Mouse (Mus musculus) thymus, postnatal 14 days (tissue): Measurements from ENCODE around the gene Extl1.
"Not testable (repeated sequence)": the region's sequence is repeated elsewhere in the genome, so short reads cannot be mapped to it uniquely, and the experiment has no call there.

Experiments
- DNase-seq: peaks from one replicate; pipeline ENCODE4 v3.0.0; 2021

Extl1 gene

DNA sequence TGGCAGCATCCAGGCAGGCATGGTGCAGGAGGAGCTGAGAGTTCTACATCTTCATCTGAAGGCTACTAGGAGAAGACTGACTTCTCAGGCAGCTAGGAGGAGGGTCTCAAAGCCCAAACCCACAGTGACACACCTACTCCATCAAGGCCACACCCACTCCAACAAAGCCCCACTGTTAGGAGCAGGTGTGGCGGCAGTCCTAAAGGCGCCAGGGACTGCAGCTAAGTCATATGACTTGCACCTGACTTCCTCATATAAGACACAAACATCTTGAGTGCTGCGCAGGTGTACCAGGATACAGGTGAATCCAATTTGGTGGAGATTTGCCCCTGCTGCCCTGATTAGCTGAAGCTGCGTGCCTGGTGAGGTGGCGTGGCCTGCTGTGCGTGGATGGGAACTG is at the start of gene Extl1:
TSS of gene Extl1 (minus strand) at position 101 of the 400 bp plus-strand sequence.
- not testable (repeated sequence) for DNase-seq

DNA sequence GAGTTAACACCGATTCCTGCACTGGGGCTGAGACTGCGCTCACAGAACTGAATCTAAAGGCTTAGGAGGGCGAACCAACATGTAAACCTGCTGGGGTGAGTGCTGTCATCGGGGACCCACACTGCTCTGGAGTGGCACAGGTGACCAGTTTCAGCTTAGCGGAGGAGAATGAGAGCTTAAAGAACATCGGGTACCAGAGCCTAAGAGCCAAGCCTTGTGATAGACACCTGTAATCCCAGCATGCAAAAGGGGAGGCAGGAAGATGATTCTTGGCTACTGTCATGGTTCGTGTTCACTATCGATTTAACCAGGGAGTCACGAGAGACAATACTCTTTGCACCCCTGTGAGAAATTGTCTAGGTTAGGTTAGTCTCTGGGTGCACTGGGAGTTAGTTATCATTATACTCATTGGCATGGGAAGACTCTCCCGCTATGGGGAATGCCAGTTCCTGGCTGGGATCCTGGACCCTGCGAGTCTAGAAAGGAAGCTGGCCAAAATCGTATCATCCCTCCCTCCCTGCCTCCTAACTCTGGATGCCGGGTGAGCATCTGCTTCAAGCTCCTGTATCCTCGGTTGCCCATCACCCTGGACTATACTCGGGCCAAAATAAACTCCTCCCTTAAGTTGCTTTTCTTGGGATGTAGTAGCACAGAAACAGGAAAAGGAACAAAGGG is 49.2 kb upstream of the Extl1 start:
- DNase-seq: no peak

- no peak for DNase-seq
Measured at GRCm38 (mm10) chr4:134430381-134431004, 46.8 kb upstream of the Extl1 start.

DNA sequence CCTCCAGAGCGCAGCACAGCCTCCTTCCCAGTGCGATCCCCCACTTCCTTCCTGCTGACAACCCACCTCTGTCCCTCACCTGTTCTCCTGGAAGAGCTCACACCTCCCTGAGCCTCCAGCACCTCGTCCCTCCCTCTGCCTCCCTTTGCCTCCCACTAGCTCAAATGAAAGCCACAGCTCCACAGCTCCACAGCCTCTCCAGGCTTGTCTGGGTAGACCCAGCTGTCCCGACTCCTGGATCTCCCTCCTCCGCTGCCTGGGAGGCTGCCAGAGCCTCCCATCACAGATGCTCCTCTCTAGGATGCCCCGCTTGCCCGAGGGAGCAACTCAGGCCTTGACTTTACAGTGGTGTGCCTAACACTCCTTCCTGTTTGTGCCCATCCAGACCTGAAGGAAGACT is 41.4 kb upstream of the Extl1 start:
- DNase-seq: no peak

GRCm38 (mm10) chr4:134423949-134424348 is 40.3 kb upstream of the Extl1 start:
- DNase-seq: no peak

GRCm38 (mm10) chr4:134421971-134422370 is 38.3 kb upstream of the Extl1 start:
- DNase-seq: no peak

DNA sequence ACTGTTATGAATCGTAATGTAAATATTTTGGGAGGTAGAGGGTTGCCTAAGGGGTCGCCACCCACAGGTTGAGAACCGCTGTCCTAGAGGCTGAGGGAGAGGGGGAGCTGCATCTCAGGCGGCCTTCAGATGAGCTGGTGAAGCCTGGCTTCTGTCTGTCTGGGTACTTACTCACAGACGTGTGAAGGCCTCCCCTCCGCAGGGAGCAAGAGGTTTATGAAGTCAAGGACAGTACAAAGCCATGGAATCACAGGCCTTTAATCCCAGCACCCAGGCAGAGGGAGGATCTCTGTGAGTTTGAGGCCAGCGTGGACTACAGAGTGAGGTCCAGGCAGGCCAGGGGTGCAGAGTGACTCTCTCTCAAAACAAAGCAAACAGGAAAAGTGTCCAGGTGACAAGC is 33.5 kb upstream of the Extl1 start:
- DNase-seq: no peak

GRCm38 (mm10) chr4:134416602-134417001 is 33.0 kb upstream of the Extl1 start:
- no peak for DNase-seq

DNA sequence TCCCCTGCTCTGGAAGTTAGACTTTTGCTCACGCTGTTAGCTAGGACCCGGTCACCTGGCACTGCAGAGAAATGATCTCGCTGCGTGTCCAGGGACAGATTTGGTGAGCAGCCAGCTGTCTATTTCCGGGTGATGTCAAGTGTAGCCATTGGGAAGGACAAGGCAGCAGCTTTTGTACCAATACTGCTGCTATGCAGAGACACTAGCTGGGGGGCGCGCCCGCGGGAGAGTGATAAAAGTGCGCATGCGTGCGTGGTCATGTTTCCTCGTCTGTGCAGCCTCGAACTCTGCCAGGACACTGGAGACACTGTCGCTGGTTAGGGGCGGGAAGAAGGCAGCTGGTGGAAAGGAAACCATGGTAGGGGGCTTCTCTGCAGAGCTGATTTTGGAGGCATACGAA is 32.5 kb upstream of the Extl1 start:
- no peak for DNase-seq

DNA sequence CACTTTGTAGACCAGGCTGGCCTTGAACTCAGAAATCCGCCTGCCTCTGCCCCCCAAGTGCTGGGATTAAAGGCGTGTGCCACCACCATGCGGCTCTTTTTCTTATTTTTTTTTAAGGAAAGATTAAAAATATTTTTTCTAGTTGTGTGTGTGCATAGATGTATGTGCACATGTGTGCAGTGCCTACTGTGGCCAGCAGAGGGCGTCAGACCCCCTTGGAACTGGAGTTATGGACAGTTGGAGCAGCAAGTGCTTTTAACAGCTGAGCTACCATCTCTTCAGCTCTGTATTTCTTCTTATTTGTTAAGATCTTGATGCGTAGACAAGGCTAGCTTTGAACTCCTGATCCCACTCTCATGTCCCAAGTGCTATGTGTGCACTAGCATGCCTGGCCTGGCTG is 25.6 kb upstream of the Extl1 start:
- DNase-seq: peak; percentile 60

GRCm38 (mm10) chr4:134403721-134404120 is 20.1 kb upstream of the Extl1 start:
- peak; percentile 24 for DNase-seq

- DNase-seq: peak; percentile 13
Measured at GRCm38 (mm10) chr4:134402571-134403262, 19.1 kb upstream of the Extl1 start.

DNA sequence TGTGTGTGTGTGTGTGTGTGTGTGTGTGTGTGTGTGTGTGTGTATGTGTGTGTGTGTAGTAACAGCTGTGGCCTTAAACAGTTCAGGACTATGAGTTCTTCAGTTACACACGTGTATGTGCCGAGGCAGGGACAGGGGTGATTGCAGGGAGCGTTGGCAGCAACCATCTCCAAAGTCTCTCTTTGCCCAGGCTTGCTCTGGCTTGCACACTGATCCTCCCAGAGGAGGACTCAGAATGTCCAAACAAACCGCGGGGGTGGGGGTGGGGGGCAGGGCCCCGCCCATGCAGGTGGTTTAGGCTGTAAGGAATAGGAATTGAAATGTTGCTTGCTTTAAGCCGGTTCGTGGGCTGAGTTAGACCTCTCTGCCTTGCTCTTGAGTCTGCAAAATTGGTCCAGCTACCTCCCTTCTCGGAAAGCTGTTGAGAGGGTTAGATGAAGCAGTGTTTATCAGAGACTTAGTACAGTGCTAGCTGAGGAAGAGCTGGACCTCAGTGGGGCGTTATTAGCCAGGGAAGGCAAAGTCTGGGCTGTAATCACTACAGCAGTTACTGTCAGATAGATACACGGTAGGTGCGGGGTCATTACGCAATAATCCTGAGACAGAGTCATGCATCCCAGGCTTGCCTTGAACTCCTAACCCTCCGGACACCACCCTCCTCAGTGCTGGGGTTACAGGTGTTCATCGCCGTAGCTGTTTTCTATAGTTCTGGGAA is 18.4 kb upstream of the Extl1 start:
- peak; percentile 9 for DNase-seq

GRCm38 (mm10) chr4:134401181-134401661 is 17.6 kb upstream of the Extl1 start:
- peak; percentile 88 for DNase-seq

- DNase-seq: no peak
Measured at GRCm38 (mm10) chr4:134400206-134400605, 16.6 kb upstream of the Extl1 start.

- DNase-seq: no peak
Measured at GRCm38 (mm10) chr4:134397732-134398131, 14.1 kb upstream of the Extl1 start.

- DNase-seq: peak; percentile 11
Measured at GRCm38 (mm10) chr4:134397121-134397520, 13.5 kb upstream of the Extl1 start.

GRCm38 (mm10) chr4:134395977-134396825 is 12.6 kb upstream of the Extl1 start, which contains the start of gene Pafah2:
TSS of gene Pafah2 (plus strand) at chr4:134396320.
- peak; percentile 94 for DNase-seq

- DNase-seq: no peak
Measured at GRCm38 (mm10) chr4:134395142-134395541, 11.5 kb upstream of the Extl1 start.

DNA sequence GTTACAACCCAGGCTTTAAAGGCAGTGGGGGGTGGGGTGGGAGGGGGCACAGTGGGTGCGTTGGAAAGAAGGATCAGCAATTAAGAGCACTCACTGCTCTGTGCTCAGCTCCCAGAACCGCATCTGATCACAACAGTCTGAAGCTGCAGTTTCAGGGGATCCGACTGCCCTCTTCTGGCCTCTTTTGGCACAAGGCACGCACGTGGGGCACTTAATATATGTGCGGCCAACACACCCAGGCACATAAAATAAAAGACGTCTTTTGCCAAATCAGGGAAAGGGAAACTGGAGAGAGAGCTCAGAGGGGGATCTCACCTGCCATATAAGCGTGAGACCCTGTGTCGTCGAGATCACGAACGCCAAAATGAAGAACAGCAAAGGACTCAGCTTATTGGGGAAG is 9.4 kb upstream of the Extl1 start:
- peak; percentile 45 for DNase-seq

- DNase-seq: peak; percentile 51
Measured at GRCm38 (mm10) chr4:134392595-134392994, 8.9 kb upstream of the Extl1 start.

- DNase-seq: no peak
Measured at GRCm38 (mm10) chr4:134391636-134392035, 8.0 kb upstream of the Extl1 start.
